Mouse (Mus musculus) lung, postnatal 0 days (tissue): ENCODE measurements around the gene Gm19935.

Source experiments
- CTCF ChIP-seq: IDR thresholded peaks from 2 replicates; pipeline ENCODE4 v1.5.1; 2016; ENCODE audit warnings: antibody characterized with exemption, mild to moderate bottlenecking
- EP300 ChIP-seq: IDR thresholded peaks from 2 replicates; pipeline ENCODE4 v1.6.1; 2016; ENCODE audit warnings: antibody characterized with exemption, mild to moderate bottlenecking, control low read depth

DNA sequence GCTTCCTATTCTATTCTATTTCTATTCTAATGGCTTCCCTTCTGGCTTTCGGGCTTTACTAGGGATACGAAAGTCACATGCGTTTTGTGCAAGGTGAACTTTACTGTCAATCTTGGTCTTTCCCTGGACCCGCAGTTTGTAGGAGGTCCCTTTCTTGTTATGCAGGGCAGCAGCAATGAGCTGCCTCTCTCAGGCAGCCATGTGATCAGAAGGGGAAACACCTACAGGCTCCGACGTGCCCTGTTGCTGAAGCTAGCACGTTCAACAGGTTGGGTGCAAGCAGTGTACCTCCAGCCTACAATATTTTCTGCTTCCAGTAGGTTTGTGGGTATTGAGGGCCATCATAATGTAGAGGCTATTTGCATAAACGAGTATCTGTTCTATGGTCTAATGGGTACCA is 13.8 kb upstream of the Gm19935 start:
- TF ChIP-seq CTCF (no peak), EP300 (no peak)
